Mouse (Mus musculus) kidney, postnatal 25 days (tissue): ENCODE results near the gene Atxn7l3.
"Not testable (repeated sequence)": the region's sequence is repeated elsewhere in the genome, so short reads cannot be mapped to it uniquely, and the experiment has no call there.

ENCODE experiments used
- DNase-seq, 2 experiments: peaks; one replicate each; pipeline ENCODE4 v3.0.0; 2021; ENCODE audit warnings: mixed read lengths in 2 of 2

Atxn7l3 gene

DNA sequence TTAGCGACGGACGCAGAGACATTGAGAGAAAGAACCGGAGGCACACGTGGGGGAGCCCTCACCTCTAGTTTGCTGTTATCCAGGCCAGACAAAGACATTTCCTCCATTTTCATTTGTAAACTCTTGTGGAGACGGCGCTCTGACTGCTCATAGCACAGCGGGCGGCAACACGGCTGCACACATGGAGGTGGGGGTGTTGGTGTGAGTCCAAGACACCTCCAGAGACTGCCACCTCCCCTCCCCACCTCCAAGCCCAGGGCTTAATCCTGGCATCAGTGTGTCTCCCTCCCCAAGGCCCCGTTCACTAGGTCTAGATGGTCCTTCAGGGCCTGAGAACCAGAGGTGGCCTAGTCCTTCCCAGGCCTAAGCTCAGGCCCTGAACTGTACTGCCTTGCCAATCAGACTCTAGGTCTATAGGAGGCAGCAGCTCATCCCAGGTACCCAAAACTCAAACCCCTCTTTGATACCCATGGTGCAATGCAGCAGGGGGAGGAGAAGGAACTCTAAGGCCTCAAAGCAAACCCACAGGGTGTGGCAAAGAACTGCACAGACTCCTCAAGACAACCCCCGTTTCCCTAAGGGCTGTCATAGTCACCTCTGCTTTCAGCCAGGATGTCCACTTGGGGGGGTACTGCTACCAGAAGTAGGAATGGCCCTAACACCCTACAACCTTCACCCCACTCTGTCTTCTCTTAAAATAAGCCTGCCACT lies 1.4 kb downstream of the Atxn7l3 start:
- DNase-seq, result peak in 1 of 2 experiments; percentile 43

GRCm38 (mm10) chr11:102294416-102294815 lies 2.0 kb downstream of the Atxn7l3 start:
- DNase-seq, result no peak

DNA sequence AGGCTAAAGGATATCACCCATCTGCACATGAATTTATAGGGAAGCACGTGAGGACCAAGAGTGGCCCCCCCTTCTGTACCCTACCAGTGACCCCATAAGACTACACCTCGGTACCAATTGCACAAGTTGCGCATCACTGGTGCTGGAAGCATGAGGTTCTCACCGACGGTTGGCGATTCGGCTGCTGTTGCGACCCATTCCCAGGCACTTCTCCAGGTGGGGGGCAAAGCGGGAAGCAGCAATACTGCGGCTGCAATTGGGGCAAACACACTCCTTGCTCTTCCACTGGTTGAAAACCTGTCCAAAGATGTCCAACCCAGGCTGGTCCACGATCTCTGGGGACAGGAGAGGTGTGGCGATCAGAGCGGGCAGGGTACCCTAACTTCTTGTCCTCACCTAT lies 2.5 kb downstream of the Atxn7l3 start:
- peak in 1 of 2 experiments; percentile 40 for DNase-seq

GRCm38 (mm10) chr11:102291051-102291535 lies 5.3 kb downstream of the Atxn7l3 start:
- no peak for DNase-seq

DNA sequence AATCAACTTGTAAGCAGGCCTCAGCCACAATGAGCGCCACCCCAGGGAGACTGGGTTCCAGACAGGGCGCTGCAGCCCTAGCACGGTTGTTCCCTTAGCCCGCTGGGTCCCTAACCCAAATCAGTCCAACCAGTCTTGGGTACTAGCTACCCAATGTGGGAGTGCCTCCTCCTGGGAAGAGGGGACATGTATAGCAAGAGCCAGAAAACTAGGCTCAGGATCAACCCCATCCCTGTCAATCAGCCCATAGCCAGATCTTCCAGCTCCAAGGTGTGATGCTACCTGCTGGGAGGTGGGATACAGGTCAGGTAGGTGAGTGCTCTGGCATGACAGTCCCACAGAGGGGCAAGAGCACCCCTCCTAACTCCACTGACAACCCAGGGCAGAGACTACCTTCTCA lies 6.3 kb downstream of the Atxn7l3 start:
- DNase-seq, result no peak

- no peak for DNase-seq
These were observed 6.8 kb downstream of the Atxn7l3 start for GRCm38 (mm10) chr11:102289511-102290100.

- no peak for DNase-seq
These were observed 7.5 kb downstream of the Atxn7l3 start for GRCm38 (mm10) chr11:102288913-102289312.

- DNase-seq, result no peak
These were observed 8.2 kb downstream of the Atxn7l3 start for GRCm38 (mm10) chr11:102288027-102288804.

DNA sequence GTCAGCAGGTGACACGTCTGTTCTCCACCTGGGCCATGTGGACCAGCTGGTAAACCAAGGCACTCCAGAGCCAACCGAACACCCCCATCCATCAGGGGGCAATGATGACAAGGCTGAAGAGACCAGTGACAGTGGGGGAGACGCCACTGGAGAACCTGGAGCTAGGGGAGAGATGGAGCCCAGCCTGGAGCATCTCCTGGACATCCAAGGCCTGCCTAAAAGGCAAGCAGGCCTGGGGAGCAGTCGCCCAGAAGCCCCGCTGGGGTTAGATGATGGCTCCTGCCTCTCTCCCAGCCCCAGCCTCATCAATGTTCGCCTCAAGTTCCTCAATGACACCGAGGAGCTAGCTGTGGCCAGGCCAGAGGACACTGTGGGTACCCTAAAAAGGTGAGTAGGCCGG lies 8.9 kb downstream of the Atxn7l3 start:
- no peak for DNase-seq

DNA sequence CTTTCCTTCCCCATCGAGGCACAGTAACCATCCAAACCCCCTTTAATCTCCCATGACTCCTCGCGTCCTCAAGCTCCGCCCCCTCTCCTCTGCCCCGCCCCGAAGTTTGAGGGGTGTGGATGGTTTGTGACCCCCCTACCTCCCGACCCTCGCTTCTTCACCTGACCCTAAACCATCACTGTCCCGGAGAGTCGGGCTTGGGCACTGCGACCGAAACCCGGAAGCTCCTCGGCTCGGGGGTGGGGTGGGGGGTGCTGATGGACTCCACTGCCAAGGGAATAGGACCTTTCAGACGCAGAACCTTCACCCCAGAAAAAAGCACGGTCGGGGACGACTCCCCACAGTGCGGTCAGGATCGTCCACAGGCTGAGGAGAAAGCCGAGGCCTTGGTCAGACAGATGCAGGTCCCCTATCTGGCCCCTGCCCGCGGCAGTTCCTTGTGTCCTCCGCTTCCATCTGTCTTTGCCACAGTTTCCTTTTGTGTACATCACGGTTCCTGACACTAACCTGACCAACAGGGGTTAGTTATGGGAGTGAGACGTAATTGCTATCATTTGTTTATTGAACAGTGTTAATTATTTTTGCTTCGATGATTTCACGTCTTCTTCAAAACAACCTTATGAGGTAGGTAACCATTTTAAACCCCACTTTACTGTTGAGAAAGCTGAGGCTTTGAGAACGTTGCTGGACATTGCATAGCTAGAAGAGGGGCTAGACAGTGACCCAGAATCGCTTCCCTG lies 11.2 kb downstream of the Atxn7l3 start:
- peak in 1 of 2 experiments; percentile 83 for DNase-seq

DNA sequence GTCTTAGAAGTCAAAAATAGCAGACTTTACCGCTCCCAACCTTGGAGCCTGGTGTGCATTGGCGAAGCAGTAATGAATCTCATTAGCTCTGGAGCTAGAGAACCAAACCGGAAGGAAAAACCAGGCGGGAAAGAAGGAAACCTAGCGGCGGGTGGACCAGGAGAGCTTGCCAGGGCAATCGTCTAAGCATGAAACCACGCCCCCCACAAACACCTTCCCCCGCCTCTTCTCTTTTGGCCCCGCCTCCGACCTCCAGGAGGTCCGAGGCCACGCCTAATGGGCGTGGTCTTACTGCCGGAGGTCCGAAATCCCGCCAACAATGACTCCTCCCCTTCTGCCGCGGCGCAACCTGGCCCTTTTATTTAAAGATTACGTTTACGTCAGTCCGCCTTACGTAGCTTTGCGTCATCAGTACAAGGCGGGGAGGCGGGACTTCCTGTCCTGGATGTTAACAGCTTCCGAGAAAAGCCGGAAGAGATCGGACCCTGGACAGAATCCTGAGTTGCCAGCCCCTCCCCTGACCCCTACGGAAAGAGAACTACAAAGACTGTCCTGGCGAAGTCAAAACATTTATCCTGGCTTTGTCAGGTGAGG lies 11.8 kb downstream of the Atxn7l3 start, which contains the start of gene Tmub2:
Gene Tmub2, plus strand, starts transcription at position 431 of the 594 bp plus-strand sequence.
- DNase-seq, result peak; percentile 99 to 100

GRCm38 (mm10) chr11:102283922-102284321 lies 12.5 kb downstream of the Atxn7l3 start:
- no peak for DNase-seq

- DNase-seq, result not testable (repeated sequence)
These were observed 16.2 kb downstream of the Atxn7l3 start for GRCm38 (mm10) chr11:102280267-102280666.

DNA sequence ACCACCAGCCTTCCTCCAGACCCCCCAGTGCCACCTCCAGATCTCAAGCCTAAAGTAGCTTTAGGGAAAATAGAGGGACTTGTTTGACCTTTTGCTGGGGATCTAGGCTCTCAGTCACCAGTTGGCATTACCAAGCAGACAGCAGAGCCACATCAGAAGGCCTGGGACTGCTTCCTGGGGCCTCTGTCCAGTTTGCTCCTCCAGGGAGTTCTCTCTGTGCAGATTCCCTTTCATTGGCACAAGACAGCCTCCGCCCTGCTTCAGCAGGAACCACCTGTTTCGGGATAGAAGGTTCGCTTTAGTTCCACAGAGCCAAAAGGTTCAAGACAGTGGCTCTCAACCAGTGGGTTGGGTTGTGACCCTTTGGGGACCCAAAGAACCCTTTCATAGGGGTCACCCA lies 16.8 kb downstream of the Atxn7l3 start:
- no peak for DNase-seq

GRCm38 (mm10) chr11:102277754-102278153 lies 18.7 kb downstream of the Atxn7l3 start:
- DNase-seq, result no peak

DNA sequence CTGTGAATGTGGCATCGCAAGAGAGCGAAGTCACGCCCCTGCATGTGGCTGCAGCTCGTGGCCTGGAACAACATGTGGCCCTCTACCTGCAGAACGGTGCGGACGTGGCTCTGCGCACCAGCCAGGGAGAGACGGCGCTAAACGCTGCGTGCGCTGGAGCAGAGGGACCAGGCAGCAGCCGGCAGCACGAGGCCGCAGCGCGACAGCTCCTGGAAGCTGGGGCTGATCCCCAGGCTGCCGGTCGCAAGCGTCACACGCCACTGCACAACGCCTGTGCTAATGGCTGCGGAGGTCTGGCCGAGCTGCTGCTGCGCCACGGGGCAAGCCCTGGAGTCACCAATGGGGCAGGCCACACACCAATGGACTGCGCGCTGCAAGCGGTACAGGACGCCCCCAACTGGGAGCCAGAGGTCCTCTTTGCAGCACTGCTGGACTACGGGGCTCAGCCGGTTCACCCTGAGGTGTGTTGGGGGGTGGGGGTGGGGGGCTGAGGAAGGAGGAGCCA lies 20.0 kb downstream of the Atxn7l3 start:
- DNase-seq, result peak; percentile 50 to 79

GRCm38 (mm10) chr11:102268520-102269244 lies 27.7 kb downstream of the Atxn7l3 start, which contains the start of gene Asb16:
Asb16 (plus strand) TSS chr11:102268743.
- no peak for DNase-seq

GRCm38 (mm10) chr11:102267480-102267879 lies 29.0 kb downstream of the Atxn7l3 start:
- DNase-seq, result peak; percentile 80

- no peak for DNase-seq
These were observed 29.6 kb downstream of the Atxn7l3 start for GRCm38 (mm10) chr11:102266631-102267355.

GRCm38 (mm10) chr11:102265816-102266215 lies 30.6 kb downstream of the Atxn7l3 start:
- no peak for DNase-seq

GRCm38 (mm10) chr11:102263211-102263610 lies 33.2 kb downstream of the Atxn7l3 start:
- no peak for DNase-seq
